Mouse (Mus musculus): ENCODE measurements around the gene Mvb12b. TPM values are rescaled to one million over a fixed set of nuclear protein-coding genes. Genes with fewer than 3 reads are reported as not detected.

Mvb12b gene
- polyA plus RNA-seq, 1 experiment from 2014 or later, result 60.5 TPM

- Histone ChIP-seq H3K4me1 (replicated peaks) (peaks cover 54% of the 10 kb centered on the region), H3K36me3 (peaks cover 20% of the 10 kb centered on the region), H3K4me2 (no peak overlapping the region), H3K27ac (replicated peaks) (peak overlapping the region; percentile 62; the same call in 1 of the 2 replicates), H3K4me3 (no peak overlapping the region), H3K27me3 (no peaks in the 10 kb centered on the region), H3K9me3 (no peaks in the 10 kb centered on the region), H3K9ac (0 out of 2 replicates have a peak overlapping the region, but pooled peaks have one; percentile 31)
- ATAC-seq (ENCODE audit: low read depth), result no peak
These were observed 48.5 kb downstream of the Mvb12b start for GRCm38 (mm10) chr2:33839252-33839651.

GRCm38 (mm10) chr2:33837297-33837696 is 50.4 kb downstream of the Mvb12b start:
- ATAC-seq (ENCODE audit: low read depth), result no peak
- Histone ChIP-seq H3K4me1 (replicated peaks) (peaks cover 54% of the 10 kb centered on the region), H3K27me3 (no peaks in the 10 kb centered on the region), H3K4me2 (no peak overlapping the region), H3K9ac (0 out of 2 replicates have a peak overlapping the region, but pooled peaks have one; percentile 23), H3K9me3 (no peaks in the 10 kb centered on the region), H3K4me3 (no peak overlapping the region), H3K36me3 (peaks cover 29% of the 10 kb centered on the region), H3K27ac (replicated peaks) (peak overlapping the region; percentile 79)
- WGBS, result 54% methylated on average over 6 of the region's 6 CpGs

- peaks cover 54% of the 10 kb centered on the region for H3K4me1 ChIP-seq (replicated peaks)
- ATAC-seq (ENCODE audit: low read depth), result no peak
- H3K9me3 ChIP-seq, result no peaks in the 10 kb centered on the region
- no peak overlapping the region for H3K4me3 ChIP-seq
- WGBS, result 59% methylated on average over 9 of the region's 9 CpGs
- H3K36me3 ChIP-seq, result peaks cover 35% of the 10 kb centered on the region
- no peak overlapping the region for H3K4me2 ChIP-seq
- peak overlapping the region; percentile 79 for H3K27ac ChIP-seq (replicated peaks)
- H3K27me3 ChIP-seq, result no peaks in the 10 kb centered on the region
- no peak overlapping the region for H3K9ac ChIP-seq
These were observed 51.0 kb downstream of the Mvb12b start for GRCm38 (mm10) chr2:33836660-33837213.

GRCm38 (mm10) chr2:33835038-33835437 is 52.7 kb downstream of the Mvb12b start:
- H3K4me2 ChIP-seq, result no peak overlapping the region
- H3K4me3 ChIP-seq, result no peak overlapping the region
- H3K4me1 ChIP-seq (replicated peaks), result peaks cover 42% of the 10 kb centered on the region
- no peak overlapping the region for H3K27ac ChIP-seq (replicated peaks)
- no peaks in the 10 kb centered on the region for H3K9me3 ChIP-seq
- H3K36me3 ChIP-seq, result peaks cover 51% of the 10 kb centered on the region
- 88% methylated on average over 8 of the region's 8 CpGs for WGBS
- no peaks in the 10 kb centered on the region for H3K27me3 ChIP-seq
- no peak overlapping the region for H3K9ac ChIP-seq
- ATAC-seq (ENCODE audit: low read depth), result no peak

- Histone ChIP-seq H3K9ac (no peak overlapping the region), H3K36me3 (peaks cover 55% of the 10 kb centered on the region), H3K4me3 (no peak overlapping the region), H3K4me2 (no peak overlapping the region), H3K4me1 (replicated peaks) (peaks cover 32% of the 10 kb centered on the region), H3K27me3 (no peaks in the 10 kb centered on the region), H3K27ac (replicated peaks) (no peak overlapping the region), H3K9me3 (no peaks in the 10 kb centered on the region)
- no peak for ATAC-seq (ENCODE audit: low read depth)
- WGBS, result 90% methylated on average over 1 of the region's 1 CpGs
These were observed 53.8 kb downstream of the Mvb12b start for GRCm38 (mm10) chr2:33833902-33834301.

GRCm38 (mm10) chr2:33829870-33830269 is 57.9 kb downstream of the Mvb12b start:
- ATAC-seq (ENCODE audit: low read depth), result no peak
- Histone ChIP-seq H3K9ac (no peak overlapping the region), H3K36me3 (peaks cover 73% of the 10 kb centered on the region), H3K27me3 (no peaks in the 10 kb centered on the region), H3K27ac (replicated peaks) (no peak overlapping the region), H3K4me1 (replicated peaks) (0 out of 2 replicates have a peak, but pooled peaks cover 4% of the 10 kb centered on the region), H3K9me3 (no peaks in the 10 kb centered on the region), H3K4me3 (no peak overlapping the region), H3K4me2 (no peak overlapping the region)
- WGBS, result 80% methylated on average over 2 of the region's 2 CpGs

GRCm38 (mm10) chr2:33826777-33827176 is 61.0 kb downstream of the Mvb12b start:
- ATAC-seq (ENCODE audit: low read depth), result no peak
- H3K27ac ChIP-seq (replicated peaks), result no peak overlapping the region
- WGBS, result 86% methylated on average over 6 of the region's 6 CpGs
- H3K27me3 ChIP-seq, result no peaks in the 10 kb centered on the region
- H3K36me3 ChIP-seq, result peaks cover 69% of the 10 kb centered on the region
- no peak overlapping the region for H3K4me2 ChIP-seq
- H3K4me3 ChIP-seq, result no peak overlapping the region
- peaks cover 28% of the 10 kb centered on the region for H3K4me1 ChIP-seq (replicated peaks)
- no peaks in the 10 kb centered on the region for H3K9me3 ChIP-seq
- H3K9ac ChIP-seq, result no peak overlapping the region

GRCm38 (mm10) chr2:33824935-33825514 is 62.7 kb downstream of the Mvb12b start:
- 80% methylated on average over 11 of the region's 11 CpGs for WGBS
- Histone ChIP-seq H3K4me1 (replicated peaks) (peaks cover 28% of the 10 kb centered on the region), H3K27me3 (no peaks in the 10 kb centered on the region), H3K4me2 (no peak overlapping the region), H3K27ac (replicated peaks) (no peak overlapping the region), H3K4me3 (no peak overlapping the region), H3K9ac (no peak overlapping the region), H3K36me3 (peaks cover 66% of the 10 kb centered on the region), H3K9me3 (no peaks in the 10 kb centered on the region)
- ATAC-seq (ENCODE audit: low read depth), result no peak

- no peaks in the 10 kb centered on the region for H3K27me3 ChIP-seq
- ATAC-seq (ENCODE audit: low read depth), result peak; percentile 78
- H3K9me3 ChIP-seq, result no peaks in the 10 kb centered on the region
- H3K9ac ChIP-seq, result 0 out of 2 replicates have a peak overlapping the region, but pooled peaks have one; percentile 38
- no peak overlapping the region for H3K4me2 ChIP-seq
- 26% methylated on average over 13 of the region's 13 CpGs for WGBS
- H3K36me3 ChIP-seq, result peaks cover 82% of the 10 kb centered on the region
- H3K4me1 ChIP-seq (replicated peaks), result peaks cover 28% of the 10 kb centered on the region
- H3K27ac ChIP-seq (replicated peaks), result peak overlapping the region; percentile 78
- no peak overlapping the region for H3K4me3 ChIP-seq
These were observed 65.8 kb downstream of the Mvb12b start for GRCm38 (mm10) chr2:33821677-33822607.

- Histone ChIP-seq H3K9me3 (no peaks in the 10 kb centered on the region), H3K4me2 (no peak overlapping the region), H3K36me3 (peaks cover 74% of the 10 kb centered on the region), H3K9ac (no peak overlapping the region), H3K27ac (replicated peaks) (no peak overlapping the region), H3K4me1 (replicated peaks) (peaks cover 39% of the 10 kb centered on the region), H3K27me3 (no peaks in the 10 kb centered on the region), H3K4me3 (no peak overlapping the region)
- ATAC-seq (ENCODE audit: low read depth), result no peak
- 88% methylated on average over 3 of the region's 3 CpGs for WGBS
These were observed 67.3 kb downstream of the Mvb12b start for GRCm38 (mm10) chr2:33820450-33820849.

- peaks cover 70% of the 10 kb centered on the region for H3K36me3 ChIP-seq
- no peak overlapping the region for H3K4me2 ChIP-seq
- 83% methylated on average over 5 of the region's 5 CpGs for WGBS
- ATAC-seq (ENCODE audit: low read depth), result no peak
- H3K9ac ChIP-seq, result no peak overlapping the region
- no peak overlapping the region for H3K4me3 ChIP-seq
- H3K4me1 ChIP-seq (replicated peaks), result peaks cover 41% of the 10 kb centered on the region
- no peaks in the 10 kb centered on the region for H3K27me3 ChIP-seq
- no peaks in the 10 kb centered on the region for H3K9me3 ChIP-seq
- no peak overlapping the region for H3K27ac ChIP-seq (replicated peaks)
These were observed 67.7 kb downstream of the Mvb12b start for GRCm38 (mm10) chr2:33820037-33820436.

- Histone ChIP-seq H3K4me3 (no peak overlapping the region), H3K27me3 (no peaks in the 10 kb centered on the region), H3K9ac (no peak overlapping the region), H3K4me1 (replicated peaks) (peaks cover 46% of the 10 kb centered on the region), H3K9me3 (no peaks in the 10 kb centered on the region), H3K36me3 (peaks cover 53% of the 10 kb centered on the region), H3K4me2 (no peak overlapping the region), H3K27ac (replicated peaks) (no peak overlapping the region)
- no peak for ATAC-seq (ENCODE audit: low read depth)
- WGBS, result 95% methylated on average over 2 of the region's 2 CpGs
These were observed 69.4 kb downstream of the Mvb12b start for GRCm38 (mm10) chr2:33818385-33818784.

All from neural tube, embryonic 13.5 days (tissue).